13 mouse cellular contexts compared by ENCODE assay signal in the genomic region with DNA sequence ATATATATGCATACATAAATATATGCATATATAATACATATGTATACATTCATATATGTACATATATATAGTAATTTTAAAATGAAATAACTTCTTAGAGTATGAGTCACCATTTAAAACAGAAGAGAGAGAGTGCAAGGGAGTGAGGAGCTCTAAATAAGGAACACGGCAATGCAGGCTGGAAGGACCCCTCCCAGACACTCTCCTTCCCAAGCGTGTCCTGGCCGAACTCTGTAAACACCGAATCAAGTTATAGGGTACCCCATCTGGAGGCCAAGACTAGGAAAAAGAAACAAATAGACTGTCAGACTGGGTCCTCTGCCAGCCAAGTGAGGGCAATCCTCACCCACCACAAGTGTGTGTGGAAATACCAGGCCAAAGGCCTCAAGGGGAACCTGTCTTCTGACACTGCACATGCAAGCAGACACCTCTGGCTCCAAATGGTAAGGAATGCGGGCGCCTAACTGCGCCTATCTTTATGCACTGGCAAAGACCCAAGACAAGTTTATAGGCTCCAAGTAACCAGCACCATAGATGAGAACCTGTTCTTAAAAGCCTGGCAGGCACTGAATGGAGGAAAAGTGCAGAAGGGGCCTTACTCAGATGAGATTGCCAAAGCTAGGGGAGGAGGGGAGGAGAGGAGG.
DNase-seq lines count a peak whose midpoint lies in the region; ATAC-seq lines count a peak whose summit lies in the region.
"Had no signal": no experiment of that assay in that cellular context is flagged by ENCODE, and none has a peak within 500 bp of the region (broad histone marks: within the 10 kb centered on the region; RNA-seq: fewer than 3 reads in every experiment).

No protein-coding gene starts in this region.

- H3K4me3 ChIP-seq in forebrain, embryonic 14.5 days (ENCODE audit: low read depth, low read length) = no peak overlapping the region
- H3K4me3 ChIP-seq in forebrain, embryonic 16.5 days (replicated peaks; ENCODE audit: low read length) = no peak overlapping the region
- H3K4me3 ChIP-seq in lung, embryonic 16.5 days (ENCODE audit: low read length) = no peak overlapping the region
- H3K4me3 ChIP-seq: midbrain, embryonic 10.5 days; myocyte had no signal

- H3K27me3 ChIP-seq in forebrain, embryonic 14.5 days (replicated peaks; ENCODE audit: control insufficient read depth, insufficient read depth, low read length) = no peaks in the 10 kb centered on the region
- no peaks in the 10 kb centered on the region for H3K27me3 ChIP-seq in forebrain, embryonic 16.5 days (replicated peaks; ENCODE audit: control insufficient read depth, insufficient read depth, low read length)
- no peaks in the 10 kb centered on the region for H3K27me3 ChIP-seq in lung, embryonic 16.5 days (ENCODE audit: control insufficient read depth, insufficient read depth, low read depth, low read length)

- intact Hi-C loops in heart, postnatal 14 days (cut with DNase I) = no loop called here

- DNase-seq in forebrain, embryonic 14.5 days (ENCODE audit: low spot score) = peak; percentile 23
- DNase-seq in lung, postnatal 36 days = no peak
- DNase-seq in heart, postnatal 14 days = peak; percentile 21 to 45
- DNase-seq in cerebellum, adult 11-12 months = no peak
- DNase-seq in thymus, postnatal 36 days = no peak
- DNase-seq in layer of hippocampus, adult 9-11 months = no peak
- DNase-seq: cerebellum, adult 8-10 months; layer of hippocampus, postnatal 36 days had no signal

- H3K36me3 ChIP-seq in forebrain, embryonic 14.5 days (ENCODE audit: control insufficient read depth, insufficient read depth, low read length) = no peaks in the 10 kb centered on the region
- H3K36me3 ChIP-seq in forebrain, embryonic 16.5 days (ENCODE audit: control insufficient read depth, insufficient read depth) = no peaks in the 10 kb centered on the region
- H3K36me3 ChIP-seq in lung, embryonic 16.5 days (ENCODE audit: control insufficient read depth, insufficient read depth, low read length) = no peaks in the 10 kb centered on the region
- H3K36me3 ChIP-seq: midbrain, embryonic 10.5 days had no signal

- no peaks in the 10 kb centered on the region for H3K4me1 ChIP-seq in forebrain, embryonic 14.5 days (ENCODE audit: control insufficient read depth, insufficient read depth, low read length)
- H3K4me1 ChIP-seq in forebrain, embryonic 16.5 days (replicated peaks; ENCODE audit: control insufficient read depth, insufficient read depth, low read length) = 0 out of 2 replicates have a peak, but pooled peaks cover 5% of the 10 kb centered on the region
- H3K4me1 ChIP-seq in lung, embryonic 16.5 days (replicated peaks; ENCODE audit: control insufficient read depth, insufficient read depth, low read length) = peaks cover 38% of the 10 kb centered on the region
- H3K4me1 ChIP-seq: midbrain, embryonic 10.5 days had no signal

- H3K9me3 ChIP-seq in forebrain, embryonic 14.5 days (replicated peaks; ENCODE audit: control insufficient read depth, low read length) = no peaks in the 10 kb centered on the region
- no peaks in the 10 kb centered on the region for H3K9me3 ChIP-seq in forebrain, embryonic 16.5 days (ENCODE audit: control insufficient read depth, low read length)
- H3K9me3 ChIP-seq in lung, embryonic 16.5 days (ENCODE audit: control insufficient read depth, low read length) = no peaks in the 10 kb centered on the region
- H3K9me3 ChIP-seq: midbrain, embryonic 10.5 days had no signal

- no peak overlapping the region for H3K4me2 ChIP-seq in forebrain, embryonic 14.5 days (ENCODE audit: low read length)
- no peak overlapping the region for H3K4me2 ChIP-seq in forebrain, embryonic 16.5 days (ENCODE audit: low read length)
- no peak overlapping the region for H3K4me2 ChIP-seq in lung, embryonic 16.5 days (ENCODE audit: low read depth, low read length)

- no peak overlapping the region for H3K27ac ChIP-seq in forebrain, embryonic 14.5 days (ENCODE audit: low read depth, low read length)
- H3K27ac ChIP-seq in forebrain, embryonic 16.5 days (ENCODE audit: low read length) = no peak overlapping the region
- H3K27ac ChIP-seq in lung, embryonic 16.5 days (ENCODE audit: low read length) = peak overlapping the region; percentile 66
- H3K27ac ChIP-seq: liver, embryonic 14.5 days; midbrain, embryonic 10.5 days had no signal

- no peak for ATAC-seq in forebrain, embryonic 14.5 days
- ATAC-seq in forebrain, embryonic 16.5 days = no peak
- peak; percentile 34 for ATAC-seq in lung, embryonic 16.5 days (ENCODE audit: low read depth)

- H3K9ac ChIP-seq in forebrain, embryonic 14.5 days (ENCODE audit: low read length) = no peak overlapping the region
- no peak overlapping the region for H3K9ac ChIP-seq in forebrain, embryonic 16.5 days (replicated peaks; ENCODE audit: low read depth, low read length)
- no peak overlapping the region for H3K9ac ChIP-seq in lung, embryonic 16.5 days (ENCODE audit: low read length)
- H3K9ac ChIP-seq: liver, embryonic 14.5 days had no signal

- 86% methylated on average over 7 of the region's 7 CpGs for WGBS in forebrain, embryonic 14.5 days
- 65% methylated on average over 7 of the region's 7 CpGs for WGBS in forebrain, embryonic 16.5 days
- 35% methylated on average over 7 of the region's 7 CpGs for WGBS in lung, embryonic 16.5 days

Comparison
In these comparisons a context has a peak if more than half of its experiments do, and no peak if none do; other contexts are left out.
1. DNase-seq: peak in forebrain, embryonic 14.5 days (single experiment) and heart, postnatal 14 days (2 of 2); none in lung, postnatal 36 days (single experiment), cerebellum, adult 11-12 months (single experiment), thymus, postnatal 36 days (0 of 2) and layer of hippocampus, adult 9-11 months (single experiment).